Mouse (Mus musculus) limb, embryonic 15.5 days (tissue): ENCODE data around the gene Golga4. TPM values are rescaled to one million over a fixed set of nuclear protein-coding genes. Genes with fewer than 3 reads are reported as not detected.
A peak's percentile ranks its signal among the peaks of the same experiment; 100 is the strongest.
"Not testable (repeated sequence)": the region's sequence is repeated elsewhere in the genome, so short reads cannot be mapped to it uniquely, and the experiment has no call there.

ENCODE experiments used
- ATAC-seq: fragments of 200-750 bp; cut with Nextera tagmentation; 2 replicates; pipeline ENCODE4 v1.8.0; 2017; ENCODE audit warnings: low read depth, moderate TSS enrichment; ENCODE audit not compliant: insufficient number of reproducible peaks, low FRiP score, low TSS enrichment
- H3K27ac ChIP-seq: fragments of 300-500 bp; sonication (generic); 2 replicates; pipeline ENCODE4 v1.5.1; 2015; ENCODE audit warnings: moderate library complexity, mild to moderate bottlenecking, inconsistent platforms
- H3K27me3 ChIP-seq: fragments of 300-500 bp; sonication (generic); 2 replicates; pipeline ENCODE4 v1.6.1; 2015; ENCODE audit warnings: inconsistent platforms
- H3K36me3 ChIP-seq: fragments of 300-500 bp; sonication (generic); 2 replicates; pipeline ENCODE4 v1.6.1; 2015; ENCODE audit warnings: inconsistent platforms
- H3K4me1 ChIP-seq: fragments of 300-500 bp; sonication (generic); 2 replicates; pipeline ENCODE4 v1.6.1; 2015; ENCODE audit warnings: inconsistent platforms
- H3K4me2 ChIP-seq: fragments of 300-500 bp; sonication (generic); 2 replicates; pipeline ENCODE4 v1.6.1; 2015; ENCODE audit warnings: mild to moderate bottlenecking, inconsistent platforms
- H3K4me3 ChIP-seq: fragments of 300-500 bp; sonication (generic); 2 replicates; pipeline ENCODE4 v1.5.1; 2015; ENCODE audit warnings: mild to moderate bottlenecking, inconsistent platforms
- H3K9ac ChIP-seq: fragments of 300-500 bp; sonication (generic); 2 replicates; pipeline ENCODE4 v1.6.1; 2015; ENCODE audit warnings: inconsistent platforms
- H3K9me3 ChIP-seq: fragments of 300-500 bp; sonication (generic); 2 replicates; pipeline ENCODE4 v1.6.1; 2016; ENCODE audit warnings: inconsistent platforms
- WGBS: fragments of 180-500 bp; shearing (Covaris S2); methylation state at CpG from one replicate; pipeline ENCODE4 v1.1.7; 2015; 5-methylcytosine and 5-hydroxymethylcytosine counted together
- polyA plus RNA-seq: library from polyadenylated mRNA; unstranded; fragments of >200 nt; fragmentation: Nextera tagmentation; extraction: Ambion mirVana; gene quantifications from 2 replicates; pipeline ENCODE4 v1.2.1, GENCODE M21; 2015

Golga4 gene
- polyA plus RNA-seq, 1 experiment from 2014 or later, result 52.3 TPM

- H3K4me3 ChIP-seq, result no peak overlapping the region
Observed at GRCm38 (mm10) chr9:118596767-118597166, 90.7 kb downstream of the Golga4 start.

GRCm38 (mm10) chr9:118600393-118600792 lies 94.3 kb downstream of the Golga4 start:
- WGBS, result 80% methylated on average over 3 of the region's 3 CpGs
- H3K9ac ChIP-seq, ATAC-seq: not testable (repeated sequence)

More at GRCm38 (mm10) chr9:118596767-118597166, 90.7 kb downstream of the Golga4 start:
- H3K27me3 ChIP-seq, result no peaks in the 10 kb centered on the region
- H3K36me3 ChIP-seq, result no peaks in the 10 kb centered on the region
- no peak overlapping the region for H3K9ac ChIP-seq
- peaks cover 14% of the 10 kb centered on the region for H3K4me1 ChIP-seq
- H3K9me3 ChIP-seq, result no peaks in the 10 kb centered on the region
- no peak overlapping the region for H3K27ac ChIP-seq
- 84% methylated on average over 7 of the region's 7 CpGs for WGBS
- H3K4me2 ChIP-seq, result no peak overlapping the region
- no peak for ATAC-seq

GRCm38 (mm10) chr9:118602576-118602975 lies 96.5 kb downstream of the Golga4 start:
- 73% methylated on average over 5 of the region's 5 CpGs for WGBS
- Histone ChIP-seq H3K27ac (no peak overlapping the region), H3K9ac (no peak overlapping the region), H3K27me3 (no peaks in the 10 kb centered on the region), H3K4me2 (no peak overlapping the region), H3K4me1 (peaks cover 9% of the 10 kb centered on the region), H3K4me3 (no peak overlapping the region), H3K36me3 (no peaks in the 10 kb centered on the region), H3K9me3 (no peaks in the 10 kb centered on the region)
- no peak for ATAC-seq

More at GRCm38 (mm10) chr9:118600393-118600792, 94.3 kb downstream of the Golga4 start:
- not testable (repeated sequence) for H3K4me1 ChIP-seq, H3K27me3 ChIP-seq, H3K9me3 ChIP-seq, H3K4me2 ChIP-seq, H3K4me3 ChIP-seq, H3K36me3 ChIP-seq, H3K27ac ChIP-seq

- ATAC-seq, result peak; percentile 73
- H3K9ac ChIP-seq, result peak within 1 kb of the TSS; percentile 87
- H3K4me1 ChIP-seq, result peaks cover 26% of the 10 kb centered on the region
- H3K4me2 ChIP-seq, result peak within 1 kb of the TSS; percentile 89
- H3K9me3 ChIP-seq, result no peaks in the 10 kb centered on the region
- H3K36me3 ChIP-seq, result no peaks in the 10 kb centered on the region
- peak within 1 kb of the TSS; percentile 73 for H3K4me3 ChIP-seq
- H3K27me3 ChIP-seq, result no peaks in the 10 kb centered on the region
- peak within 1 kb of the TSS; percentile 59 for H3K27ac ChIP-seq
- 10% methylated on average over 40 of the region's 42 CpGs for WGBS
Observed at GRCm38 (mm10) chr9:118606148-118606816, 100.2 kb downstream of the Golga4 start, which contains the start of gene Itga9. Gene Itga9 (plus strand): TSS chr9:118606690.

- Histone ChIP-seq H3K4me2 (peak overlapping the region; percentile 89), H3K9ac (peak overlapping the region; percentile 87), H3K27ac (peak overlapping the region; percentile 59), H3K9me3 (no peaks in the 10 kb centered on the region), H3K27me3 (no peaks in the 10 kb centered on the region), H3K36me3 (no peaks in the 10 kb centered on the region), H3K4me1 (peaks cover 29% of the 10 kb centered on the region), H3K4me3 (peak overlapping the region; percentile 73)
- under 1% methylated on average over 67 of the region's 68 CpGs for WGBS
- 0 out of 2 replicates have a peak, but pooled peaks have one; percentile 7 for ATAC-seq
Observed at GRCm38 (mm10) chr9:118606817-118607371, 100.8 kb downstream of the Golga4 start.

- H3K9me3 ChIP-seq, result no peaks in the 10 kb centered on the region
- H3K36me3 ChIP-seq, result no peaks in the 10 kb centered on the region
- H3K4me2 ChIP-seq, result peak overlapping the region; percentile 89
- no peak overlapping the region for H3K27ac ChIP-seq
- H3K4me3 ChIP-seq, result peak overlapping the region; percentile 73
- H3K9ac ChIP-seq, result no peak overlapping the region
- no peaks in the 10 kb centered on the region for H3K27me3 ChIP-seq
- peaks cover 39% of the 10 kb centered on the region for H3K4me1 ChIP-seq
- WGBS, result 49% methylated on average over 16 of the region's 16 CpGs
- ATAC-seq, result no peak
Observed at GRCm38 (mm10) chr9:118607701-118608401, 101.8 kb downstream of the Golga4 start.

- Histone ChIP-seq H3K4me3 (no peak overlapping the region), H3K27ac (no peak overlapping the region), H3K4me1 (peaks cover 46% of the 10 kb centered on the region), H3K4me2 (no peak overlapping the region), H3K27me3 (no peaks in the 10 kb centered on the region), H3K9me3 (no peaks in the 10 kb centered on the region), H3K36me3 (no peaks in the 10 kb centered on the region), H3K9ac (no peak overlapping the region)
- WGBS, result 54% methylated on average over 4 of the region's 4 CpGs
- no peak for ATAC-seq
Observed at GRCm38 (mm10) chr9:118608556-118608955, 102.5 kb downstream of the Golga4 start.

GRCm38 (mm10) chr9:118610060-118610459 lies 104.0 kb downstream of the Golga4 start:
- Histone ChIP-seq H3K27ac (no peak overlapping the region), H3K4me1 (peaks cover 46% of the 10 kb centered on the region), H3K9ac (no peak overlapping the region), H3K27me3 (no peaks in the 10 kb centered on the region), H3K4me3 (no peak overlapping the region), H3K9me3 (no peaks in the 10 kb centered on the region), H3K4me2 (no peak overlapping the region), H3K36me3 (no peaks in the 10 kb centered on the region)
- ATAC-seq, result no peak
- WGBS, result 56% methylated on average over 10 of the region's 10 CpGs

- Histone ChIP-seq H3K4me2 (peak overlapping the region; percentile 38), H3K4me1 (peaks cover 46% of the 10 kb centered on the region), H3K27me3 (no peaks in the 10 kb centered on the region), H3K9ac (no peak overlapping the region), H3K27ac (no peak overlapping the region), H3K9me3 (no peaks in the 10 kb centered on the region), H3K36me3 (no peaks in the 10 kb centered on the region), H3K4me3 (0 out of 2 replicates have a peak overlapping the region, but pooled peaks have one; percentile 7)
- 37% methylated on average over 14 of the region's 14 CpGs for WGBS
- ATAC-seq, result no peak
Observed at GRCm38 (mm10) chr9:118611111-118611541, 105.1 kb downstream of the Golga4 start.

- H3K27ac ChIP-seq, result no peak overlapping the region
- WGBS, result 43% methylated on average over 20 of the region's 20 CpGs
- peaks cover 41% of the 10 kb centered on the region for H3K4me1 ChIP-seq
- H3K36me3 ChIP-seq, result no peaks in the 10 kb centered on the region
- H3K9me3 ChIP-seq, result no peaks in the 10 kb centered on the region
- no peak overlapping the region for H3K9ac ChIP-seq
- no peak overlapping the region for H3K4me3 ChIP-seq
- no peak for ATAC-seq
- H3K27me3 ChIP-seq, result no peaks in the 10 kb centered on the region
- no peak overlapping the region for H3K4me2 ChIP-seq
Observed at GRCm38 (mm10) chr9:118611958-118612581, 106.0 kb downstream of the Golga4 start.

GRCm38 (mm10) chr9:118617237-118617636 lies 111.2 kb downstream of the Golga4 start:
- 48% methylated on average over 5 of the region's 5 CpGs for WGBS
- H3K27me3 ChIP-seq, result no peaks in the 10 kb centered on the region
- no peak overlapping the region for H3K4me3 ChIP-seq
- no peaks in the 10 kb centered on the region for H3K36me3 ChIP-seq
- H3K4me2 ChIP-seq, result no peak overlapping the region
- H3K9me3 ChIP-seq, result no peaks in the 10 kb centered on the region
- H3K4me1 ChIP-seq, result peaks cover 22% of the 10 kb centered on the region
- ATAC-seq, result no peak
- H3K27ac ChIP-seq, result no peak overlapping the region
- no peak overlapping the region for H3K9ac ChIP-seq
